Mouse (Mus musculus) ES-Bruce4 (cell line): ENCODE results near the gene Cfap43.

Experiments used
- CTCF ChIP-seq: IDR thresholded peaks from one replicate; pipeline ENCODE4 v1.8.1; 2011; ENCODE audit warnings: low read depth, low read length
- EP300 ChIP-seq: IDR thresholded peaks from 2 replicates; pipeline ENCODE4 v1.6.1; 2011; ENCODE audit warnings: low read depth, low read length; ENCODE audit not compliant: insufficient read depth

DNA sequence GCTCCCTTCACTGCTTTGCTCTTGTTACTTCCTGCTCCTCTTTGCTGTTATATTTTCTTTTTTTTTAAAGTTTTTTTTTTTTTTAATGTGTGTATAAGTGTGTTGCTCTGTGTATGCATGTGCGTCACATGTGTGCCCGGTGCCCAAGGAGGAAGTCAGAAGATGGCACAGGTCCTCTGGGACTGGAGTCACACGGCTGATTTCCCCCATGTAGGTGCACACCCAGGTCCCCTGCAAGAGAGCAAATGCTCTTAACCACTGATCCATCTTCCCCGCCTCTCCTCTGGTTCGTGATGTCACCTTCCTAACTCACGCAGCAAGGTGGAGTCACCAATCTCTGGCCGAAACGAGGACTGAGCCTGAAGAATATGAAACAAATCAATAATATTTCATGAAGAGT is 31.1 kb downstream of the Cfap43 start:
- TF ChIP-seq EP300 (no peak), CTCF (no peak)
